Mouse (Mus musculus) olfactory bulb, adult 2 months (tissue): ENCODE results near the gene Ttll11.

ENCODE experiments used
- CTCF ChIP-seq: fragments of 200-500 bp; IDR thresholded peaks from 2 replicates; pipeline ENCODE4 v1.5.1; 2012; ENCODE audit warnings: low read depth, mild to moderate bottlenecking, low read length, moderate library complexity; ENCODE audit not compliant: insufficient read depth
- POLR2A ChIP-seq: fragments of 200-500 bp; IDR thresholded peaks from 2 replicates; pipeline ENCODE4 v1.6.1; 2012; ENCODE audit warnings: mild to moderate bottlenecking, low read depth, low read length, moderate library complexity; ENCODE audit not compliant: insufficient read depth

DNA sequence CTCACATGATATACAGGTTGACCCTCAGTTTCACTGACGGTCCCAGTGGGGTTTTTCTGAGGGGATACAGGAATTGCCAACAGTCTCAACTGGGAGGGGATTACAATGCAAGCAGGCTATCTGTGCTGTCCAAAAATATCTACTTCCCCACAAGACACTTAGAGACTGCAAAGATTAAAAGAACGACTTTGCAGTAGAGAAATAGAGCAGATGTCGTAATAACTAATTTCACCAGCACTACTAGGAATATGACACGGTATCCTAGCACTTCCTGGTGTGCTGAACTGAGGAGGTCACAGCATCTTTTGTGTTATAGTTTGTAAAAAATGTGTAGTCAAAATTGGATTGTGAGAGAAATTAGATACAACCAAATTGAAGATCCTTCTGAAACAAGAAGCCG, 44.7 kb downstream of the Ttll11 start:
- no peak for TF ChIP-seq CTCF
- TF ChIP-seq POLR2A, result no peak
